Mouse (Mus musculus) midbrain, embryonic 13.5 days (tissue): ENCODE data around the gene Kat8. TPM values are rescaled to one million over a fixed set of nuclear protein-coding genes. Genes with fewer than 3 reads are reported as not detected.
"Not testable (repeated sequence)": the region's sequence is repeated elsewhere in the genome, so short reads cannot be mapped to it uniquely, and the experiment has no call there.

Source experiments
- ATAC-seq: fragments of 200-750 bp; cut with Nextera tagmentation; 2 replicates; pipeline ENCODE4 v1.8.0; 2017; ENCODE audit warnings: mild to moderate bottlenecking, moderate TSS enrichment, moderate library complexity
- H3K27ac ChIP-seq: fragments of 300-500 bp; sonication (generic); 2 replicates; pipeline ENCODE4 v1.5.1; 2015; ENCODE audit warnings: inconsistent platforms, mild to moderate bottlenecking, moderate library complexity
- H3K27me3 ChIP-seq: fragments of 300-500 bp; sonication (generic); 2 replicates; pipeline ENCODE4 v1.6.1; 2015; ENCODE audit warnings: mild to moderate bottlenecking, inconsistent platforms
- H3K36me3 ChIP-seq: fragments of 300-500 bp; sonication (generic); 2 replicates; pipeline ENCODE4 v1.6.1; 2015; ENCODE audit warnings: mild to moderate bottlenecking, inconsistent platforms
- H3K4me1 ChIP-seq: fragments of 300-500 bp; sonication (generic); replicated peaks from 2 replicates; pipeline ENCODE4 v1.6.1; 2015; ENCODE audit warnings: inconsistent platforms
- H3K4me2 ChIP-seq: fragments of 300-500 bp; sonication (generic); replicated peaks from 2 replicates; pipeline ENCODE4 v1.6.1; 2015; ENCODE audit warnings: moderate library complexity, mild to moderate bottlenecking, inconsistent platforms
- H3K4me3 ChIP-seq: fragments of 300-500 bp; sonication (generic); replicated peaks from 2 replicates; pipeline ENCODE4 v1.5.1; 2015; ENCODE audit warnings: mild to moderate bottlenecking, inconsistent platforms
- H3K9ac ChIP-seq: fragments of 300-500 bp; sonication (generic); replicated peaks from 2 replicates; pipeline ENCODE4 v1.6.1; 2015; ENCODE audit warnings: mild to moderate bottlenecking, inconsistent platforms
- H3K9me3 ChIP-seq: fragments of 300-500 bp; sonication (generic); 2 replicates; pipeline ENCODE4 v1.6.1; 2016; ENCODE audit warnings: mild to moderate bottlenecking, inconsistent platforms
- WGBS: fragments of 180-500 bp; shearing (Covaris S2); methylation state at CpG from one replicate; pipeline ENCODE4 v1.1.7; 2015; 5-methylcytosine and 5-hydroxymethylcytosine counted together
- polyA plus RNA-seq: library from polyadenylated mRNA; unstranded; fragments of >200 nt; fragmentation: Nextera tagmentation; extraction: Ambion mirVana; gene quantifications from 2 replicates; pipeline ENCODE4 v1.2.1, GENCODE M21; 2015

The Kat8 gene
- polyA plus RNA-seq, 1 experiment from 2014 or later, result 56.0 TPM

DNA sequence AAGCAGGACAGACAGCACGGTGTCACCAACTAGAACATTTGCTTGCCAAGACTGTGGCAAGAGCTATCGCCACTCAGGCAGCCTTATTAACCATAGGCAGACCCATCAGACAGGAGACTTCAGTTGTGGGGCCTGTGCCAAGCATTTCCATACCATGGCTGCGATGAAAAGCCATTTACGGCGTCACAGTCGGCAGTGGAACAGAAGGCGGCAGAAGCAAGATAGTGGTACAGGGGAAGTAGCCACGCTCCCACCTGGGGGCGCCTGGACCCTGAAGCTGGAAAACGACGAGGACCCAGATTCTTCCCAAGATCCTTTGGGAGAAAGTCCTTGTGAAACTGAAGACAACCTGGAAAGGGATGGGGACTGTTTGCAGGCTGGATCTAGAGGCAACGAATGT, 31.9 kb upstream of the Kat8 start:
- Histone ChIP-seq H3K9me3 (no peaks in the 10 kb centered on the region), H3K27me3 (no peaks in the 10 kb centered on the region), H3K4me2 (no peak overlapping the region), H3K27ac (no peak overlapping the region), H3K4me3 (no peak overlapping the region), H3K36me3 (peaks cover 75% of the 10 kb centered on the region), H3K4me1 (peaks cover 45% of the 10 kb centered on the region), H3K9ac (no peak overlapping the region)
- 91% methylated on average over 12 of the region's 12 CpGs for WGBS
- ATAC-seq, result no peak

- Histone ChIP-seq H3K36me3 (peaks cover 99% of the 10 kb centered on the region), H3K9me3 (no peaks in the 10 kb centered on the region), H3K27ac (no peak overlapping the region), H3K4me1 (peaks cover 43% of the 10 kb centered on the region), H3K9ac (no peak overlapping the region; the same call in 1 of the 2 replicates), H3K27me3 (no peaks in the 10 kb centered on the region), H3K4me2 (no peak overlapping the region), H3K4me3 (no peak overlapping the region)
- no peak for ATAC-seq
- 78% methylated on average over 6 of the region's 6 CpGs for WGBS
Measured at GRCm38 (mm10) chr7:127885951-127886350, 26.4 kb upstream of the Kat8 start.

- H3K9ac ChIP-seq, result no peak overlapping the region
- H3K27ac ChIP-seq, result no peak overlapping the region
- peaks cover 93% of the 10 kb centered on the region for H3K36me3 ChIP-seq
- no peaks in the 10 kb centered on the region for H3K9me3 ChIP-seq
- peaks cover 43% of the 10 kb centered on the region for H3K4me1 ChIP-seq
- no peak overlapping the region for H3K4me2 ChIP-seq
- no peak for ATAC-seq
- no peak overlapping the region for H3K4me3 ChIP-seq
- WGBS, result 92% methylated on average over 6 of the region's 6 CpGs
- H3K27me3 ChIP-seq, result no peaks in the 10 kb centered on the region
Measured at GRCm38 (mm10) chr7:127886551-127886950, 25.8 kb upstream of the Kat8 start.

GRCm38 (mm10) chr7:127887191-127887590, 25.1 kb upstream of the Kat8 start:
- no peaks in the 10 kb centered on the region for H3K9me3 ChIP-seq
- no peaks in the 10 kb centered on the region for H3K27me3 ChIP-seq
- H3K27ac ChIP-seq, result no peak overlapping the region
- no peak overlapping the region for H3K9ac ChIP-seq
- H3K4me3 ChIP-seq, result no peak overlapping the region
- no peak for ATAC-seq
- no peak overlapping the region for H3K4me2 ChIP-seq
- peaks cover 43% of the 10 kb centered on the region for H3K4me1 ChIP-seq
- 88% methylated on average over 8 of the region's 8 CpGs for WGBS
- H3K36me3 ChIP-seq, result peaks cover 87% of the 10 kb centered on the region

DNA sequence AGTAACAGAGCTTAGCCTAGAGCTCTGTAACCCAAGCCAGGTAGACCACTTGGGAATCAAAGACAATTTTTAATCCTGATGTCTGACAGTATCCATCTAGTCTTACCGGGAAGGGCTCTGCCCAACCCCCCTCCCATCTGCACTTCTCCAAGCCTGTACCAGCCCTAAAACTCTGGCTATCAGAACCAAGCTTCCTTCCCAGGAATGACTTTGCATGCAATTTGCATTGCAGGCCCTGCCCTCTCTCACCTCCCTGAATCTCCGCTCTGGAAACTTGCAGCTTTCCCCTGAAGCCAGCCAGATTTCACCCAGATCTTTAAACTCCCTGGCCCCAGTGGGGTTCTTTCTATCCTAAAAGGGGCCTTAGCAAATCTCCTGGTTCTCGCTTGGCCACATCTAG, 24.5 kb upstream of the Kat8 start:
- H3K9me3 ChIP-seq, result no peaks in the 10 kb centered on the region
- ATAC-seq, result no peak
- H3K9ac ChIP-seq, result no peak overlapping the region
- no peaks in the 10 kb centered on the region for H3K27me3 ChIP-seq
- no peak overlapping the region for H3K4me3 ChIP-seq
- H3K36me3 ChIP-seq, result peaks cover 84% of the 10 kb centered on the region
- WGBS, result 81% methylated on average over 3 of the region's 3 CpGs
- H3K27ac ChIP-seq, result no peak overlapping the region
- H3K4me1 ChIP-seq, result peaks cover 40% of the 10 kb centered on the region
- no peak overlapping the region for H3K4me2 ChIP-seq

- H3K9ac ChIP-seq, result no peak overlapping the region
- H3K36me3 ChIP-seq, result peaks cover 81% of the 10 kb centered on the region
- no peaks in the 10 kb centered on the region for H3K9me3 ChIP-seq
- H3K4me3 ChIP-seq, result no peak overlapping the region
- no peak overlapping the region for H3K27ac ChIP-seq
- ATAC-seq, result no peak
- no peaks in the 10 kb centered on the region for H3K27me3 ChIP-seq
- H3K4me1 ChIP-seq, result peaks cover 29% of the 10 kb centered on the region
- WGBS, result 84% methylated on average over 3 of the region's 3 CpGs
- no peak overlapping the region for H3K4me2 ChIP-seq
Measured at GRCm38 (mm10) chr7:127888821-127889220, 23.5 kb upstream of the Kat8 start.

DNA sequence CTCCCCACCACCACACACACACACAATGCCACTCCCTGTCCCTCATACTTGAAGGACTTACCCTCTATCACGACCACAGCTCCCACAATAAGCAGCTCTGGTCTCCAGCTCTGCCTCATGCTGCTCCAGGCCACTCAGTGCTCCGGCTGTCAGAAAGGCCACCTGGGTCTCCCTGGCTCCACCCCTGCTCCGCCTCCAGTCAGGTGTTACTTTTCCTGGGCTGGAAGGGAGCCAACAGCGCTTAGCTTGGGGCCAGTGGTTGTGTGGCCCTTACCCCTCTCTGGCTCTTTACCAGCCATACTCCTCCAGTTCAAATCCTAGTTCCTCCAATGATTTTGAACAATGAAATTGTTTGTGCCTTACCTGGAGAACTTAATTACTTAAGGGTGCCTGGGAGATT, 21.5 kb upstream of the Kat8 start, which contains the start of gene Prss53:
Gene Prss53 (minus strand): TSS at position 173 of the 400 bp plus-strand sequence.
- WGBS, result 41% methylated on average over 4 of the region's 4 CpGs
- H3K4me2 ChIP-seq, result no peak within 1 kb of the TSS
- peaks cover 61% of the 10 kb centered on the region for H3K36me3 ChIP-seq
- H3K27ac ChIP-seq, result no peak within 1 kb of the TSS
- peaks cover 21% of the 10 kb centered on the region for H3K4me1 ChIP-seq
- ATAC-seq, result no peak
- H3K27me3 ChIP-seq, result no peaks in the 10 kb centered on the region
- no peak within 1 kb of the TSS for H3K9ac ChIP-seq
- H3K4me3 ChIP-seq, result no peak within 1 kb of the TSS
- H3K9me3 ChIP-seq, result no peaks in the 10 kb centered on the region

GRCm38 (mm10) chr7:127894480-127894879, 17.8 kb upstream of the Kat8 start:
- ATAC-seq, result no peak
- peaks cover 24% of the 10 kb centered on the region for H3K36me3 ChIP-seq
- 90% methylated on average over 5 of the region's 5 CpGs for WGBS
- no peak overlapping the region for H3K27ac ChIP-seq
- H3K9me3 ChIP-seq, result no peaks in the 10 kb centered on the region
- H3K4me2 ChIP-seq, result peak overlapping the region; percentile 76
- H3K27me3 ChIP-seq, result 0 out of 2 replicates have a peak, but pooled peaks cover 3% of the 10 kb centered on the region
- peak overlapping the region; percentile 73 for H3K9ac ChIP-seq
- H3K4me1 ChIP-seq, result peaks cover 10% of the 10 kb centered on the region
- H3K4me3 ChIP-seq, result peak overlapping the region; percentile 59

GRCm38 (mm10) chr7:127895442-127895841, 16.9 kb upstream of the Kat8 start, which contains the start of the genes Gm21974 and Vkorc1:
Gene Gm21974, minus strand, starts transcription at chr7:127895454.
Gene Vkorc1, minus strand, starts transcription at chr7:127895617.
- Histone ChIP-seq H3K36me3 (peaks cover 15% of the 10 kb centered on the region), H3K27me3 (0 out of 2 replicates have a peak, but pooled peaks cover 5% of the 10 kb centered on the region), H3K4me2 (peak within 1 kb of the TSS; percentile 76), H3K4me3 (peak within 1 kb of the TSS; percentile 59), H3K9me3 (no peaks in the 10 kb centered on the region), H3K4me1 (peaks cover 10% of the 10 kb centered on the region), H3K9ac (peak within 1 kb of the TSS; percentile 73), H3K27ac (peak within 1 kb of the TSS; percentile 76)
- peak; percentile 99 for ATAC-seq
- under 1% methylated on average over 26 of the region's 26 CpGs for WGBS

- 73% methylated on average over 7 of the region's 7 CpGs for WGBS
Measured at GRCm38 (mm10) chr7:127895891-127896290, 16.4 kb upstream of the Kat8 start.

DNA sequence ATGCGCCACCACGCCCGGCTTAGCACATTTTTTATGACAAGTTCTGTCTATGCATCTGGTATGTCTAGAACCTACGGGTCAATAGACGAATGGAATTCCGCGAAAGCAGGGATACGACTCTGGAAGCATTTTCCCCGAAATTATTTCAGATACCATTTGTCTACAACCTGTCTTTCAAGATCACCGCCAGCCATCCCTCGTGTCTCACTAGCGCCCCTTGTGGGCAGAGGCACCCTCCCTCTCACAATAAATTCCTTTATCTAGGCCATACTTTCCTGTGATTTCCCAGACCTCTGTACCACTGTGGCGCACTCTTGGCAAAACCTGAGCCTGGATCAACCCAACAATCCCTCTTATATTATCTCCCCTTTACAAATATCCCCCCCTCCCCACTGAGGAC, 15.9 kb upstream of the Kat8 start:
- WGBS, result 58% methylated on average over 13 of the region's 13 CpGs
- no peak overlapping the region for H3K4me2 ChIP-seq
- peaks cover 10% of the 10 kb centered on the region for H3K36me3 ChIP-seq
- no peak overlapping the region for H3K27ac ChIP-seq
- H3K9me3 ChIP-seq, result no peaks in the 10 kb centered on the region
- no peak overlapping the region for H3K4me3 ChIP-seq
- ATAC-seq, result no peak
- H3K9ac ChIP-seq, result no peak overlapping the region
- 0 out of 2 replicates have a peak, but pooled peaks cover 5% of the 10 kb centered on the region for H3K27me3 ChIP-seq
- H3K4me1 ChIP-seq, result peaks cover 10% of the 10 kb centered on the region

More at GRCm38 (mm10) chr7:127895891-127896290, 16.4 kb upstream of the Kat8 start:
- not testable (repeated sequence) for H3K9ac ChIP-seq, H3K27ac ChIP-seq, H3K27me3 ChIP-seq, H3K9me3 ChIP-seq
- Histone ChIP-seq H3K4me2 (peak overlapping the region; percentile 76), H3K4me1 (peaks cover 10% of the 10 kb centered on the region), H3K36me3 (peaks cover 10% of the 10 kb centered on the region), H3K4me3 (peak overlapping the region; percentile 59; the same call in 1 of the 2 replicates)
- ATAC-seq, result peak; percentile 51

DNA sequence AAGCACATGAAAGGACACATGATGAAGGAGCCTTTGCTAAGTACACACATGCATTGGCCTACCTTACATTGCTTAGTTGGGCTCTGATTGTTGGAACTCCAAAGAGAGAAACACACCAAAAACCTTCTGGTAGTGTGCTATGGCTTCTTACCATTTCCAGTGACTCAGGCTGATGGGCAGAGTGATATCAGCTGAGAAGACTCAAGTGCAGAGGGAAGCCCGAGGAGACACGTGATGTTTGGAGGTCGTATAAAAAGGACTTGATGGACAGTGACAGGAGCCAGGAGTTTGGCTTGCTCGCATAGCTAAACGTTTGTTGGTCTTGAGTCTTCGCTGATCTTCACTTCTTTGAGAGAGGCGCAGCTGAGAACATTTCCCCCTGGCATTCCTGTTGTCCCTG, 14.8 kb upstream of the Kat8 start:
- H3K4me2 ChIP-seq, result no peak overlapping the region
- WGBS, result 88% methylated on average over 7 of the region's 7 CpGs
- 0 out of 2 replicates have a peak, but pooled peaks cover 5% of the 10 kb centered on the region for H3K27me3 ChIP-seq
- H3K36me3 ChIP-seq, result peaks cover 10% of the 10 kb centered on the region
- H3K9ac ChIP-seq, result no peak overlapping the region
- no peak for ATAC-seq
- no peak overlapping the region for H3K4me3 ChIP-seq
- H3K9me3 ChIP-seq, result no peaks in the 10 kb centered on the region
- peaks cover 10% of the 10 kb centered on the region for H3K4me1 ChIP-seq
- H3K27ac ChIP-seq, result no peak overlapping the region
